Mouse (Mus musculus) limb, embryonic 14.5 days (tissue): ENCODE results near the gene Fcrl6. TPM values are rescaled to one million over a fixed set of nuclear protein-coding genes. Genes with fewer than 3 reads are reported as not detected.

ENCODE experiments used
- ATAC-seq: fragments of 200-750 bp; cut with Nextera tagmentation; 2 replicates; pipeline ENCODE4 v1.8.0; 2017; ENCODE audit warnings: low read depth, moderate number of reproducible peaks, moderate TSS enrichment; ENCODE audit not compliant: low FRiP score
- DNase-seq: peaks from one replicate; pipeline ENCODE4 v3.0.0-alpha.2; 2015; ENCODE audit warnings: low spot score
- H3K27ac ChIP-seq: fragments of 300-500 bp; sonication (generic); replicated peaks from 2 replicates; pipeline ENCODE4 v1.5.1; 2014; ENCODE audit warnings: low read depth, mild to moderate bottlenecking, low read length, moderate library complexity, mixed read lengths
- H3K27me3 ChIP-seq: fragments of 300-500 bp; sonication (generic); 2 replicates; pipeline ENCODE4 v1.6.1; 2014; ENCODE audit warnings: low read length, mixed read lengths; ENCODE audit not compliant: control insufficient read depth, insufficient read depth
- H3K36me3 ChIP-seq: fragments of 300-500 bp; sonication (generic); 2 replicates; pipeline ENCODE4 v1.6.1; 2014; ENCODE audit warnings: mild to moderate bottlenecking, low read length, moderate library complexity, mixed read lengths; ENCODE audit not compliant: control insufficient read depth, insufficient read depth
- H3K4me1 ChIP-seq: fragments of 300-500 bp; sonication (generic); 2 replicates; pipeline ENCODE4 v1.6.1; 2014; ENCODE audit warnings: antibody characterized with exemption, low read length, mixed read lengths; ENCODE audit not compliant: control insufficient read depth, insufficient read depth
- H3K4me2 ChIP-seq: fragments of 300-500 bp; sonication (generic); replicated peaks from 2 replicates; pipeline ENCODE4 v1.6.1; 2014; ENCODE audit warnings: low read depth, mild to moderate bottlenecking, low read length, moderate library complexity; ENCODE audit not compliant: severe bottlenecking
- H3K4me3 ChIP-seq: fragments of 300-500 bp; sonication (generic); replicated peaks from 2 replicates; pipeline ENCODE4 v1.5.1; 2014; ENCODE audit warnings: low read length
- H3K9ac ChIP-seq: fragments of 300-500 bp; sonication (generic); 2 replicates; pipeline ENCODE4 v1.6.1; 2014; ENCODE audit warnings: mild to moderate bottlenecking, low read depth, low read length, moderate library complexity; ENCODE audit not compliant: severe bottlenecking
- H3K9me3 ChIP-seq: fragments of 300-500 bp; sonication (generic); 2 replicates; pipeline ENCODE4 v1.6.1; 2016; ENCODE audit warnings: low read length; ENCODE audit not compliant: control insufficient read depth
- POLR2A ChIP-seq: fragments of 200-500 bp; IDR thresholded peaks from 2 replicates; pipeline ENCODE4 v1.8.0; 2012; ENCODE audit warnings: inconsistent platforms, mild to moderate bottlenecking, moderate library complexity, borderline replicate concordance; ENCODE audit not compliant: insufficient read depth, insufficient read length; ENCODE audit errors: extremely low read depth
- WGBS: fragments of 180-500 bp; shearing (Covaris S2); extraction: QIAGEN DNeasy Blood & Tissue Kit; methylation state at CpG from one replicate; pipeline ENCODE4 v1.1.7; 2014; 5-methylcytosine and 5-hydroxymethylcytosine counted together
- polyA plus RNA-seq, 2 experiments: library from polyadenylated mRNA; depleted of rRNA in 1 of 2; stranded (reverse) in 1 of 2; unstranded in 1 of 2; fragments of >200 nt; fragmentation: Nextera tagmentation in 1 of 2; extraction: Ambion mirVana in 1 of 2; gene quantifications; 2 replicates each; pipeline versions ENCODE4 v1.2.1 to v1.2.3; 2012 to 2014

Fcrl6 gene
- polyA plus RNA-seq (2012; rRNA removed) (1.4 and 1.5 TPM in 2 replicates), polyA plus RNA-seq (2014; fragmentation: Nextera tagmentation; extraction: Ambion mirVana) (0.72 and 1.5 TPM in 2 replicates)

GRCm38 (mm10) chr1:172602326-172602725, at the start of gene Fcrl6:
TSS of gene Fcrl6 (minus strand) at chr1:172602551.
- H3K9ac ChIP-seq = no peak within 1 kb of the TSS

GRCm38 (mm10) chr1:172651288-172651987, 49.1 kb upstream of the Fcrl6 start:
- TF ChIP-seq POLR2A = no peak
- no peak overlapping the region for H3K4me2 ChIP-seq
- H3K4me1 ChIP-seq = no peaks in the 10 kb centered on the region
- H3K36me3 ChIP-seq = no peaks in the 10 kb centered on the region
- DNase-seq = no peak
- no peak for ATAC-seq
- H3K9ac ChIP-seq = no peak overlapping the region
- no peaks in the 10 kb centered on the region for H3K9me3 ChIP-seq
- H3K4me3 ChIP-seq = no peak overlapping the region
- H3K27me3 ChIP-seq = no peaks in the 10 kb centered on the region
- WGBS = 67% methylated on average over 10 of the region's 10 CpGs
- H3K27ac ChIP-seq = no peak overlapping the region

More at GRCm38 (mm10) chr1:172602326-172602725, at the start of gene Fcrl6:
- no peaks in the 10 kb centered on the region for H3K9me3 ChIP-seq
- H3K4me1 ChIP-seq = no peaks in the 10 kb centered on the region
- no peak within 1 kb of the TSS for H3K4me2 ChIP-seq
- no peak for DNase-seq
- no peak for ATAC-seq
- no peaks in the 10 kb centered on the region for H3K27me3 ChIP-seq
- WGBS = 73% methylated on average over 1 of the region's 1 CpGs
- H3K27ac ChIP-seq = no peak within 1 kb of the TSS
- no peak within 1 kb of the TSS for H3K4me3 ChIP-seq
- H3K36me3 ChIP-seq = no peaks in the 10 kb centered on the region
- no peak for TF ChIP-seq POLR2A

DNA sequence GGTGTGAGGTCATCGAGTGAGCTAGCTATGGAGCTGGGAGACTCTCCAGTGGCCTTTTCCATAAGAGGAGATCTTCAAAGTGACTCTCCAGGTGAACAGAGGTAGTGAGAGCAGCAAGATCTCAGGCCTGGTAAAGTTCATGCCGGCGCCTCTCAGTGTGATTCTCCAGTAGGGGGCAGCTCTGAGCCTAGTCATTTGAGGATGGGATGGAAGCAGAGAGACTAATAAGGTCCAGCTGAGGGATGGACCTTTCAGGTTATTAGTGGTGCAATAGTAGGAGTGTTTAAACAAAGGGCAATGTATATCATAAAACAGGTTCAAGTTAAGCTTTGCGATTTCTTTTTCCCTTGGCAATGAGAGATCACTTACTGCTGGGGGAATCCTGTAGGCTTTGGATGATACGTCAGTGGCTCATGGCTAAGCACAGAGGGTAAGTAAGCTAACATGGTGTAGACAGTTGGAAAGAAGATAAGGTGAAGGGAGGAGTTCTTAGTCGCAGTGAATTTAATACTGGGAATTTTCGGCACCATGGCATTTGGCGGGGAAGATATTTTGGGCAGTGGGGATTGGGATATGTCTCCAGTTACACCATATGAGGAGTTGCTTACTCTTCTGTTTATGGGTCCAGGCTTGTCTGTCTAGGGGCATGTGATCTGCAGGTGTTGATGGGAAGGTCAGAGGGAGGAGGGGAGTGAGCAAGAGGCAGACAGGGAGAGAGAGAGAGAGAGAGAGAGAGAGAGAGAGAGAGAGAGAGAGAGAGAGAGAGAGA, 48.4 kb upstream of the Fcrl6 start:
- Histone ChIP-seq H3K9me3 (no peaks in the 10 kb centered on the region), H3K4me1 (no peaks in the 10 kb centered on the region), H3K36me3 (no peaks in the 10 kb centered on the region), H3K27me3 (no peaks in the 10 kb centered on the region), H3K27ac (no peak overlapping the region), H3K9ac (no peak overlapping the region), H3K4me2 (no peak overlapping the region), H3K4me3 (no peak overlapping the region)
- DNase-seq (no peak), ATAC-seq (no peak)
- WGBS = 51% methylated on average over 8 of the region's 8 CpGs
- no peak for TF ChIP-seq POLR2A

- DNase-seq = no peak
- no peak overlapping the region for H3K4me2 ChIP-seq
- no peak for TF ChIP-seq POLR2A
- H3K27me3 ChIP-seq = no peaks in the 10 kb centered on the region
- 82% methylated on average over 9 of the region's 9 CpGs for WGBS
- H3K9me3 ChIP-seq = no peaks in the 10 kb centered on the region
- ATAC-seq = no peak
- H3K27ac ChIP-seq = no peak overlapping the region
- no peak overlapping the region for H3K9ac ChIP-seq
- no peak overlapping the region for H3K4me3 ChIP-seq
- no peaks in the 10 kb centered on the region for H3K4me1 ChIP-seq
- no peaks in the 10 kb centered on the region for H3K36me3 ChIP-seq
These were observed 47.0 kb upstream of the Fcrl6 start for GRCm38 (mm10) chr1:172649396-172649795.

- no peaks in the 10 kb centered on the region for H3K4me1 ChIP-seq
- H3K4me2 ChIP-seq = no peak overlapping the region
- ATAC-seq (no peak), DNase-seq (no peak)
- H3K27ac ChIP-seq = no peak overlapping the region
- H3K9me3 ChIP-seq = no peaks in the 10 kb centered on the region
- 26% methylated on average over 4 of the region's 4 CpGs for WGBS
- H3K4me3 ChIP-seq = no peak overlapping the region
- H3K27me3 ChIP-seq = no peaks in the 10 kb centered on the region
- TF ChIP-seq POLR2A = no peak
- no peaks in the 10 kb centered on the region for H3K36me3 ChIP-seq
- no peak overlapping the region for H3K9ac ChIP-seq
These were observed 44.9 kb upstream of the Fcrl6 start for GRCm38 (mm10) chr1:172647236-172647635.
